In the genomic region with DNA sequence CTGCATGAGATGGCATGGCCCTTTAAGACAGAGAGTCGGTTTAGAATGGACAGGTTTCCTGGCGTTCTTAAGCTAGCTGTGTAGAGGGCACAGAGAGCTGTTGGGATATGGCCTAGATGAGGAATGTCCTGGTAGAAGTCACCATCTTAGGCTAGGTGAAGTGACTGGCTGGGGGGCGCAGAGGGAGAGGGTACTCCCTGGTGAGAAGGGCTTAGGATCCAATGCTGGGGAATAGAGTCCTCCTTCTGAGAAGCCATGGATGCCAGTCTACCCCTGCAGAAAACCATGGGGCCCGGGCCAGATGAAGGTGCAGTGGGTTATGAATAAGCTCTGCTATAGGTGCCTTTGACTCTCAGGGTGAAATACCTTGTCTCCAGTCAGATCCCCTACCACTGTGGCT, we compare ENCODE assay signal across 12 mouse cellular contexts. TPM values are rescaled to one million over a fixed set of nuclear protein-coding genes. Genes with fewer than 3 reads are reported as not detected.
"Had no signal": no experiment of that assay in that cellular context is flagged by ENCODE, and none has a peak within 500 bp of the region (broad histone marks: within the 10 kb centered on the region; RNA-seq: fewer than 3 reads in every experiment).

TSS of gene Tcp10c (plus strand) at position 52 of the 400 bp plus-strand sequence.

RNA-seq across cellular contexts. Expression of gene Tcp10c, which starts in this region (rescaled TPM):
- total RNA-seq: neutrophil, adult 5-6 weeks had no signal
- polyA plus RNA-seq: neural tube, embryonic 12.5 days; neural tube, embryonic 14.5 days; neural tube, embryonic 15.5 days; small intestine, adult 2 months; spleen, adult 2 months; stomach, embryonic 14.5 days; stomach, embryonic 15.5 days; stomach, embryonic 16.5 days; stomach, postnatal 0 days; thymus, postnatal 0 days; urinary bladder, adult 2 months had no signal
